Mouse (Mus musculus) hindbrain, postnatal 0 days (tissue): Measurements from ENCODE around the gene Fuca1. TPM values are rescaled to one million over a fixed set of nuclear protein-coding genes. Genes with fewer than 3 reads are reported as not detected.

ENCODE experiments used
- ATAC-seq: fragments of 200-750 bp; cut with Nextera tagmentation; 2 replicates; pipeline ENCODE4 v1.8.0; 2017; ENCODE audit warnings: mild to moderate bottlenecking, moderate TSS enrichment, moderate library complexity
- DNase-seq: peaks from one replicate; pipeline ENCODE4 v3.0.0-alpha.2; 2015; ENCODE audit warnings: low spot score
- H3K27ac ChIP-seq: fragments of 300-500 bp; sonication (generic); 2 replicates; pipeline ENCODE4 v1.5.1; 2014; ENCODE audit warnings: mild to moderate bottlenecking
- H3K27me3 ChIP-seq: fragments of 300-500 bp; sonication (generic); 2 replicates; pipeline ENCODE4 v1.6.1; 2014; ENCODE audit warnings: low read length, mixed read lengths; ENCODE audit not compliant: insufficient read depth
- H3K36me3 ChIP-seq: fragments of 300-500 bp; sonication (generic); 2 replicates; pipeline ENCODE4 v1.6.1; 2014; ENCODE audit warnings: low read length, mixed read lengths; ENCODE audit not compliant: insufficient read depth
- H3K4me1 ChIP-seq: fragments of 300-500 bp; sonication (generic); 2 replicates; pipeline ENCODE4 v1.6.1; 2014; ENCODE audit warnings: antibody characterized with exemption, low read length, mixed read lengths; ENCODE audit not compliant: insufficient read depth
- H3K4me2 ChIP-seq: fragments of 300-500 bp; sonication (generic); 2 replicates; pipeline ENCODE4 v1.6.1; 2014; ENCODE audit warnings: low read depth, mild to moderate bottlenecking, low read length, moderate library complexity, mixed read lengths
- H3K4me3 ChIP-seq: fragments of 300-500 bp; sonication (generic); 2 replicates; pipeline ENCODE4 v1.5.1; 2014; ENCODE audit warnings: low read length
- H3K9ac ChIP-seq: fragments of 300-500 bp; sonication (generic); replicated peaks from 2 replicates; pipeline ENCODE4 v1.6.1; 2014; ENCODE audit warnings: mild to moderate bottlenecking, low read length, moderate library complexity, mixed read lengths
- H3K9me3 ChIP-seq: fragments of 300-500 bp; sonication (generic); 2 replicates; pipeline ENCODE4 v1.6.1; 2016; ENCODE audit warnings: low read length, mixed read lengths
- CTCF ChIP-seq: IDR thresholded peaks from 2 replicates; pipeline ENCODE4 v1.5.1; 2016; ENCODE audit warnings: antibody characterized with exemption, control low read depth, low read depth
- WGBS: fragments of 180-500 bp; shearing (Covaris S2); extraction: QIAGEN DNeasy Blood & Tissue Kit; methylation state at CpG from one replicate; pipeline ENCODE4 v1.1.7; 2014; 5-methylcytosine and 5-hydroxymethylcytosine counted together
- polyA plus RNA-seq: library from polyadenylated mRNA; unstranded; fragments of >200 nt; fragmentation: Nextera tagmentation; extraction: Ambion mirVana; gene quantifications from 2 replicates; pipeline ENCODE4 v1.2.1, GENCODE M21; 2015
- total RNA-seq: library from RNA; depleted of rRNA; stranded (reverse); fragments of >200 nt; gene quantifications from 2 replicates; pipeline ENCODE4 v1.2.3, GENCODE M21; 2014

The Fuca1 gene
- total and polyA plus RNA-seq, 2 experiments from 2014 or later: 43.6 to 97.3 TPM

DNA sequence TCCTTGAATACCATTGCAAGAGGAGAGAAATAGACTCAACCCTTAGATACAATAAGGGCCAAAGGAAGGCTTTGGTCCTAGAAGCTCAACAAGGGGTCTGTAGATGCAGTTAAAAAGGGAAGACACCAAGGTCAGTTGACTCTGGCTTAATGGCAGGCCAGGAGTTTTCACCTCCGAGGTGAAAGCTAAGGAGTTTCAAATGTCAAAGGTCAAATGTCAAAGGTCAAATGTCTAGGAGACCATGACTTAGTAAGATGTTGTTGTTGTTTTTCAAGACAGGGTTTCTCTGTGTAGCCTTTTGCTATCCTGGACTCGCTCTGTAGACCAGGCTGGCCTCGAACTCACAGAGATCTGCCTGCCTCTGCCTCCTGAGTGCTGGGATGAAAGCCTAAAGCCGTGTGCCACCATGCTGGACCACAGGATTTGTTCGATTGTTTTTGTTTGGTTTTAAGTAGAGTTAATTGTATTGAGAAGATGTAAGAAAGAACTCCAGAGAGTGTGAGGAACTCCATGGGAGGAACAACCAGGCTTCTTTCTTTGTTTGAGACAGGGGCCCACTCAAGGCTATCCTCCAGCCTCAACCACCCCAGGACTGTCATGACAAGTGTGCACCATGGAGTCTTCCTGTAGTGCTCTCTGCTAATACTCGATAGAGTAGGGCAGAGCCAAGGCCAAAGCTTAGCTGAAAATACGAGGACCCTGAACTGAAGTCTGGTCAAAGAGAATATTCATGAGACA is 31.2 kb upstream of the Fuca1 start:
- 83% methylated on average over 7 of the region's 7 CpGs for WGBS
- ATAC-seq: no peak
- no peaks in the 10 kb centered on the region for H3K9me3 ChIP-seq

DNA sequence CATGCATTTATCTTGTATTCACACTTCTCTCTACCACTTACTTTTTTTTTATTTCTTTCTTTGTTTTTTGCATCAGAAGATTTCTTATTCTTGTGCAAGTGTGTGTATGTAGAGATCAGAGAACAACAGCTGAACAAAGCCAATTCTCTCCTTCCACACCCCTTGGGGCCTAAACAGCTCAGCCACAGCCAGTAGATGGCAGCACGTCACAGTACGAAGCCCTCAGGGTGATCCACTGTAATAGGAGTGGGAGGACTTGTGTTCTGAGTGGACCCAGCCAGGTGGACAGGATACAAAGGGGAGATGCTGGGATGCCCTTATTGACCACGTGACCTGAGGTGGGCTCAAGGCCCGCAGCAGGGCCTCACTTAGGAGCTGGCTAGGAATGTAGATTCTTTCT is 30.7 kb upstream of the Fuca1 start:
- no peaks in the 10 kb centered on the region for H3K9me3 ChIP-seq
- TF ChIP-seq CTCF: peak; percentile 84
- H3K27ac ChIP-seq: no peak overlapping the region
- H3K9ac ChIP-seq: no peak overlapping the region
- H3K4me1 ChIP-seq: no peaks in the 10 kb centered on the region
- DNase-seq: peak; percentile 82
- WGBS: 8% methylated on average over 4 of the region's 4 CpGs
- ATAC-seq: peak; percentile 87
- H3K4me2 ChIP-seq: no peak overlapping the region
- no peaks in the 10 kb centered on the region for H3K27me3 ChIP-seq
- H3K36me3 ChIP-seq: no peaks in the 10 kb centered on the region
- H3K4me3 ChIP-seq: no peak overlapping the region

More for the DNA sequence above, 31.2 kb upstream of the Fuca1 start:
- Histone ChIP-seq H3K27me3 (no peaks in the 10 kb centered on the region), H3K4me2 (no peak overlapping the region), H3K36me3 (no peaks in the 10 kb centered on the region), H3K4me1 (no peaks in the 10 kb centered on the region), H3K9ac (no peak overlapping the region), H3K27ac (no peak overlapping the region), H3K4me3 (no peak overlapping the region)
- DNase-seq: no peak
- TF ChIP-seq CTCF: no peak

GRCm38 (mm10) chr4:135891539-135891938 is 29.0 kb upstream of the Fuca1 start:
- Histone ChIP-seq H3K9ac (no peak overlapping the region), H3K4me3 (no peak overlapping the region), H3K4me1 (no peaks in the 10 kb centered on the region), H3K27me3 (no peaks in the 10 kb centered on the region), H3K9me3 (no peaks in the 10 kb centered on the region), H3K4me2 (no peak overlapping the region), H3K36me3 (no peaks in the 10 kb centered on the region), H3K27ac (no peak overlapping the region)
- ATAC-seq (no peak), DNase-seq (no peak)
- TF ChIP-seq CTCF: no peak
- 95% methylated on average over 2 of the region's 2 CpGs for WGBS

GRCm38 (mm10) chr4:135892884-135893283 is 27.7 kb upstream of the Fuca1 start:
- no peaks in the 10 kb centered on the region for H3K27me3 ChIP-seq
- no peaks in the 10 kb centered on the region for H3K4me1 ChIP-seq
- H3K9ac ChIP-seq: no peak overlapping the region
- no peaks in the 10 kb centered on the region for H3K36me3 ChIP-seq
- peak; percentile 36 for TF ChIP-seq CTCF
- no peak for DNase-seq
- H3K27ac ChIP-seq: no peak overlapping the region
- H3K4me2 ChIP-seq: no peak overlapping the region
- WGBS: 75% methylated on average over 4 of the region's 4 CpGs
- H3K9me3 ChIP-seq: no peaks in the 10 kb centered on the region
- ATAC-seq: no peak
- H3K4me3 ChIP-seq: no peak overlapping the region

- Histone ChIP-seq H3K27me3 (no peaks in the 10 kb centered on the region), H3K36me3 (no peaks in the 10 kb centered on the region), H3K9me3 (no peaks in the 10 kb centered on the region), H3K9ac (no peak within 1 kb of the TSS), H3K4me1 (no peaks in the 10 kb centered on the region), H3K4me2 (no peak within 1 kb of the TSS), H3K27ac (no peak within 1 kb of the TSS), H3K4me3 (no peak within 1 kb of the TSS)
- 59% methylated on average over 8 of the region's 8 CpGs for WGBS
- TF ChIP-seq CTCF: no peak
- ATAC-seq (no peak), DNase-seq (no peak)
Measured at GRCm38 (mm10) chr4:135895071-135895571, 25.4 kb upstream of the Fuca1 start, which contains the start of gene Cnr2. Gene Cnr2 (plus strand): TSS chr4:135895394.

- H3K4me3 ChIP-seq: no peak overlapping the region
- no peak for DNase-seq
- H3K27me3 ChIP-seq: no peaks in the 10 kb centered on the region
- H3K27ac ChIP-seq: no peak overlapping the region
- no peak for ATAC-seq
- 73% methylated on average over 6 of the region's 6 CpGs for WGBS
- TF ChIP-seq CTCF: no peak
- no peaks in the 10 kb centered on the region for H3K9me3 ChIP-seq
- no peak overlapping the region for H3K4me2 ChIP-seq
- H3K36me3 ChIP-seq: no peaks in the 10 kb centered on the region
- H3K4me1 ChIP-seq: no peaks in the 10 kb centered on the region
- H3K9ac ChIP-seq: no peak overlapping the region
Measured at GRCm38 (mm10) chr4:135896157-135896556, 24.4 kb upstream of the Fuca1 start.
